Mouse (Mus musculus) neural tube, embryonic 13.5 days (tissue): ENCODE data around the gene Lpar6. TPM values are rescaled to one million over a fixed set of nuclear protein-coding genes. Genes with fewer than 3 reads are reported as not detected.

Experiments used
- ATAC-seq: fragments of 200-750 bp; cut with Nextera tagmentation; 2 replicates; pipeline ENCODE4 v1.8.0; 2017; ENCODE audit warnings: low read depth, mild to moderate bottlenecking, moderate TSS enrichment, moderate library complexity
- H3K27ac ChIP-seq: fragments of 300-500 bp; sonication (generic); replicated peaks from 2 replicates; pipeline ENCODE4 v1.5.1; 2015; ENCODE audit warnings: moderate library complexity, mild to moderate bottlenecking, inconsistent platforms
- H3K27me3 ChIP-seq: fragments of 300-500 bp; sonication (generic); 2 replicates; pipeline ENCODE4 v1.6.1; 2015; ENCODE audit warnings: mild to moderate bottlenecking, inconsistent platforms
- H3K36me3 ChIP-seq: fragments of 300-500 bp; sonication (generic); 2 replicates; pipeline ENCODE4 v1.6.1; 2015; ENCODE audit warnings: mild to moderate bottlenecking, inconsistent platforms
- H3K4me1 ChIP-seq: fragments of 300-500 bp; sonication (generic); replicated peaks from 2 replicates; pipeline ENCODE4 v1.6.1; 2015; ENCODE audit warnings: inconsistent platforms
- H3K4me2 ChIP-seq: fragments of 300-500 bp; sonication (generic); 2 replicates; pipeline ENCODE4 v1.6.1; 2015; ENCODE audit warnings: inconsistent platforms, mild to moderate bottlenecking, moderate library complexity
- H3K4me3 ChIP-seq: fragments of 300-500 bp; sonication (generic); 2 replicates; pipeline ENCODE4 v1.5.1; 2015; ENCODE audit warnings: mild to moderate bottlenecking, inconsistent platforms
- H3K9ac ChIP-seq: fragments of 300-500 bp; sonication (generic); 2 replicates; pipeline ENCODE4 v1.6.1; 2015; ENCODE audit warnings: moderate library complexity, mild to moderate bottlenecking, inconsistent platforms
- H3K9me3 ChIP-seq: fragments of 300-500 bp; sonication (generic); 2 replicates; pipeline ENCODE4 v1.6.1; 2016; ENCODE audit warnings: inconsistent platforms
- WGBS: fragments of 180-500 bp; shearing (Covaris S2); methylation state at CpG from one replicate; pipeline ENCODE4 v1.1.7; 2015; 5-methylcytosine and 5-hydroxymethylcytosine counted together
- polyA plus RNA-seq: library from polyadenylated mRNA; unstranded; fragments of >200 nt; fragmentation: Nextera tagmentation; extraction: Ambion mirVana; gene quantifications from 2 replicates; pipeline ENCODE4 v1.2.1, GENCODE M21; 2015

The Lpar6 gene
- polyA plus RNA-seq = 6.5 and 8.5 TPM in 2 replicates

DNA sequence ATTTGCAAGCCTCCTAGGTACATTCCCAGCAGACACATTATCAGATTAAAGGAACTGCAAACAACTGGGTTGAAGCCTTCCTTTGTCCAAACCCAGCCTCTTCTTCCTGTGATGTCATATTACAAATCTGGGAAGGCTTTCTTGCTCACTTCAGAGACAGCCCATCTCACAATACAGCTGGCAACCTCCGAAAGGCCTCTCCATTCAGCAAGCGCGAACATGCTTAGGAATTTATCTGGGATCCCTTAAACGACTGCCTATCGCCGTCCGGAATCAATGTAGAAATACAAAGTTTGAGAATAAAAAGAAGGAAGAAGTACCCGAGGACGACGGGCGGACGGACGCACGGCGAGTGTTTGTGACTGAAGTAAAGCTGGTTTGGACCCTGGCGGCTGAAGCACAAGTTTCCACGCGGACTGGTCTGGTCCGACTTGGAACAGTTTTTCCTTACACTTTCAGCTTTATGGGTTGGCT lies at the start of gene Lpar6:
TSS of gene Lpar6 (plus strand) at position 48 of the 474 bp plus-strand sequence.
- H3K4me2 ChIP-seq = peak within 1 kb of the TSS; percentile 60
- ATAC-seq = peak; percentile 73
- H3K9me3 ChIP-seq = no peaks in the 10 kb centered on the region
- peaks cover 33% of the 10 kb centered on the region for H3K4me1 ChIP-seq
- peak within 1 kb of the TSS; percentile 48 for H3K4me3 ChIP-seq
- H3K36me3 ChIP-seq = peaks cover 6% of the 10 kb centered on the region
- under 1% methylated on average over 19 of the region's 19 CpGs for WGBS
- peak within 1 kb of the TSS; percentile 73 for H3K9ac ChIP-seq
- peak within 1 kb of the TSS; percentile 91 for H3K27ac ChIP-seq
- H3K27me3 ChIP-seq = no peaks in the 10 kb centered on the region

DNA sequence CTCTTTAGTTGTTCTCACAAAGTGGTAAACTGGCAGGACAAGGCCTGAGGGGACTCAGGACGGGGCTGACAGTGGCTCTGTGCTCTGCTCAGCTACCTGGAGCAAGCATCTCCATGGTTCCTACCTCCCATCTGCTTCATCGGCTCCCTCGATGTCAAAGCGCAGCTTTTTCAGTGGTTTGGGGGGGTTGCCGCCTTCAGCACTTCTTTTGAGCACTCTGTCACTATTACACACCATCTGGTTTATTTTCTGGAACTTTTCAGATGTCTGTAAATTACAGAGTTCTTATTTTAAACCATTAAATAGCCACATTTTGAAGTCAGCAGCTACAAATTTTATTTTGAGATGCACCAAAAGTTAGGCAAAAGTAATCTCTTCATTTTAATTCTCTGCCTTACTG lies 38.6 kb upstream of the Lpar6 start:
- Histone ChIP-seq H3K4me3 (no peak overlapping the region), H3K27ac (no peak overlapping the region), H3K9ac (no peak overlapping the region), H3K4me1 (no peaks in the 10 kb centered on the region), H3K27me3 (no peaks in the 10 kb centered on the region), H3K9me3 (no peaks in the 10 kb centered on the region), H3K36me3 (peaks cover 38% of the 10 kb centered on the region), H3K4me2 (no peak overlapping the region)
- 54% methylated on average over 5 of the region's 5 CpGs for WGBS
- ATAC-seq = no peak

DNA sequence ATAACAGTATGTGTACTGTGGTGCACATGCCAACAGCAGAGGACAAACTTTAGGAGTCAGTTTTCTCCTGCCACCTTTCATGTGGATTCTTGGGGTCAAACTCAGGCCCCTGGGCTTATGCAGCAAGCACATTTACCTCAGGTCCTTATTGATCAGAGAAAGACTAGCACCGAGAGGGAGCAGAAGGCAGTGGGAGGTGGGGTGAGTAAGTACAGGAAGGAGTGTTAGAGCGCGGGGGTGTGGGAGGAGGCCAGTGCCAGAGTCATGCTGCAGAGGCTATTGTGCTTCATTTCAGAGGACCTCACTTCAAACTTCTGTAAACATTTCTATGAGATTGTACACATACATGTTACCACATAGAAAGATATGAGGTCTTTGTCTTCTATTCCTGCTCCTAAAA lies 36.2 kb upstream of the Lpar6 start:
- no peaks in the 10 kb centered on the region for H3K4me1 ChIP-seq
- H3K27ac ChIP-seq = no peak overlapping the region
- H3K27me3 ChIP-seq = no peaks in the 10 kb centered on the region
- 57% methylated on average over 3 of the region's 3 CpGs for WGBS
- ATAC-seq = no peak
- H3K4me3 ChIP-seq = no peak overlapping the region
- no peak overlapping the region for H3K9ac ChIP-seq
- H3K9me3 ChIP-seq = no peaks in the 10 kb centered on the region
- H3K4me2 ChIP-seq = no peak overlapping the region
- peaks cover 37% of the 10 kb centered on the region for H3K36me3 ChIP-seq

DNA sequence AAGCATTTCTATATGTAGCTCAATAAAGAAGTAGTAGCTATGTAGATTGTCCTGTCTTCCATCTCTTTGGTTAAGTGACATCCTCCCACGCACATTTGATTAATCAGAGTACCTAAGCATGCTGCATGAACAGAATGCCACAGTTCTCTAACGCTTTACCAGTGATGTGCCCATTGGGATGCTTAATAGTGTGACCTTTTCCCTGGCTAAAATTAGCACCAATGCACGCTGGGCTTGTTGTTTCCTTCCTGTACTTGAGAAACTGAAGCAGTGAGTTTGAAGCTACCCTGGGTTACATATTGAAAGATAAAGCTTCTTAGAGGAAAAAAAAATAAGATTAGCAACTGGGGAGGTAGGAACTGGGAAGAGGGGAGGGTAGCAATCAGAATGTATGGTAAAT lies 33.7 kb upstream of the Lpar6 start:
- H3K27me3 ChIP-seq = no peaks in the 10 kb centered on the region
- no peaks in the 10 kb centered on the region for H3K9me3 ChIP-seq
- H3K9ac ChIP-seq = no peak overlapping the region
- H3K4me3 ChIP-seq = no peak overlapping the region
- H3K36me3 ChIP-seq = peaks cover 17% of the 10 kb centered on the region
- no peak overlapping the region for H3K27ac ChIP-seq
- no peaks in the 10 kb centered on the region for H3K4me1 ChIP-seq
- no peak for ATAC-seq
- H3K4me2 ChIP-seq = no peak overlapping the region
- WGBS = 70% methylated on average over 3 of the region's 3 CpGs

DNA sequence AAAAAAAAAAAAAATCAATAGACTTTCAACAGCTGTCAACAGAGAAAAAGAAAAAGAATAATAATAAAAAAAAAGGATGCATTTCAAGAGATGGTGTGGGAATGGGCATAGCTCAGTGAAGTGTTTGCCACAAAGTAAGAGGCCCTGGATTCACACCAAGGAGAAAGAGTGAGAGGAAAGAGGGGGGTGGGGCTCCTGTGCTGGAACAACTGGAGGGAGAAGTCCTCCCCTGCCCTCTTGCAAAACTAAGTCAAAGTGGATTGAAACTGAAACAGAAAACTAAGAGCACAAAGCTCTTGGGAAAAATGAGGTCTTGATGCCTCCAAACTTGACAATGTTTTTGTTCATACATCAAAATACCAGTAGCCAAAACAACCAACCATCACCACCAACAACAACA lies 28.4 kb upstream of the Lpar6 start:
- Histone ChIP-seq H3K4me2 (no peak overlapping the region), H3K27me3 (no peaks in the 10 kb centered on the region), H3K9me3 (no peaks in the 10 kb centered on the region), H3K4me1 (no peaks in the 10 kb centered on the region), H3K4me3 (no peak overlapping the region), H3K9ac (no peak overlapping the region), H3K36me3 (peaks cover 26% of the 10 kb centered on the region), H3K27ac (no peak overlapping the region)
- ATAC-seq = no peak

DNA sequence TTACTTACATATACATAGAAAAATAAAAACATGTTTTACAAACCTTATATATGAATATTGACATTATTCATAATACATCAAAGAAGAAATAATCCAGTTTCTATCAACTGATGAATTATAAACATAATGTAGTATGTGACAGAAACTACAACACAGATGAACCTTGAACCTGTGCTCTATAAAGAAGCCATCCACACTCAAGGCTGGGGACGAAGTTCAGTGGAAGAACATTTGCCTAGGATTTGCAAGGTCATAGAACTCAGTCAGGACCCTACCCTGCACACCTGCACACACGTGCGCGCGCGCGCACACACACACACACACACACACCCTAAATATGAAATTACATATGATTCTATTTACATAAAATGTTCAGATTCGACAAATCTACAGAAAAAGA lies 27.5 kb upstream of the Lpar6 start:
- H3K9ac ChIP-seq = no peak overlapping the region
- WGBS = 95% methylated on average over 8 of the region's 8 CpGs
- H3K9me3 ChIP-seq = no peaks in the 10 kb centered on the region
- ATAC-seq = no peak
- peaks cover 24% of the 10 kb centered on the region for H3K36me3 ChIP-seq
- no peaks in the 10 kb centered on the region for H3K4me1 ChIP-seq
- H3K4me2 ChIP-seq = no peak overlapping the region
- H3K27me3 ChIP-seq = no peaks in the 10 kb centered on the region
- no peak overlapping the region for H3K27ac ChIP-seq
- no peak overlapping the region for H3K4me3 ChIP-seq

DNA sequence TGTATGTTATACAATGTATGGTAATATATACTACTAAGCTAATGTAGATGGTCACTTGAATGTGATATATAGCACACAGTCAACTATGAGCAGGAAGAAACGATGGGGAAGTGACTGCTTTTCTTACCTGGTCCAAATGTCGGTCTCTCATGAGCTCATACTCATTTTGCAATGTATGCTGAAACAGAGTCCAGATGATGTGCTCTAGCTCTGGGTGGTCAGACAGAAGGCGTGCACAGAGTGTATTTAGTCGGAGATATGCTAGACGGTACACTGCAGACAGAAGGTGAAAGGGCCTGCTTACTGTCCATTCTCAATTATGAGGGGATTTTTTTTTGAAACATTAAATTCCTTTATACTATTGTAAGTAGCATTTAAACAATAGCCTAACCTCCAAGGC lies 26.2 kb upstream of the Lpar6 start:
- ATAC-seq = no peak
- no peak overlapping the region for H3K9ac ChIP-seq
- no peak overlapping the region for H3K4me2 ChIP-seq
- H3K4me3 ChIP-seq = no peak overlapping the region
- H3K27ac ChIP-seq = no peak overlapping the region
- WGBS = 95% methylated on average over 5 of the region's 5 CpGs
- no peaks in the 10 kb centered on the region for H3K27me3 ChIP-seq
- H3K4me1 ChIP-seq = no peaks in the 10 kb centered on the region
- peaks cover 32% of the 10 kb centered on the region for H3K36me3 ChIP-seq
- no peaks in the 10 kb centered on the region for H3K9me3 ChIP-seq

DNA sequence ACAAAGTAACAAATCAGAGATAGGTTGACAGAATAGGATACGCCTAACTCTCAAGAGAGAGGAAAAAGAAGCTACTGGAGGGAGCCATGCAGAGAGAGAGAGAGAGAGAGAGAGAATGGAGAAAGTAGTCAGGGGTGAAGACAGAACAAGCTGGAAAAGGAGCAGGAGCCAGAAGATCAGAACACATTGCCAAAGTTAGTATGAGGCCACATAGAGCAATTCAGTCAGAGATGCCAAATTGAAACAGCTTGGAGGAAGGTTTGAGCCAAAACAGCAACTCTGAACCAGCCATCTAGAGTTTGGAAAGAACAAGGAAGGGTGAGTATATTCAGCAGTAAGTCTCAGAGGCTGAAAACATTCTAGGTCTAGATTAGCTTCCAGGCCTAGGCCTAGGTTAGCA lies 20.6 kb upstream of the Lpar6 start:
- no peak overlapping the region for H3K9ac ChIP-seq
- no peak overlapping the region for H3K4me2 ChIP-seq
- H3K27me3 ChIP-seq = no peaks in the 10 kb centered on the region
- H3K4me3 ChIP-seq = no peak overlapping the region
- peaks cover 25% of the 10 kb centered on the region for H3K36me3 ChIP-seq
- no peaks in the 10 kb centered on the region for H3K4me1 ChIP-seq
- ATAC-seq = no peak
- H3K9me3 ChIP-seq = no peaks in the 10 kb centered on the region
- no peak overlapping the region for H3K27ac ChIP-seq
- 87% methylated on average over 1 of the region's 1 CpGs for WGBS

DNA sequence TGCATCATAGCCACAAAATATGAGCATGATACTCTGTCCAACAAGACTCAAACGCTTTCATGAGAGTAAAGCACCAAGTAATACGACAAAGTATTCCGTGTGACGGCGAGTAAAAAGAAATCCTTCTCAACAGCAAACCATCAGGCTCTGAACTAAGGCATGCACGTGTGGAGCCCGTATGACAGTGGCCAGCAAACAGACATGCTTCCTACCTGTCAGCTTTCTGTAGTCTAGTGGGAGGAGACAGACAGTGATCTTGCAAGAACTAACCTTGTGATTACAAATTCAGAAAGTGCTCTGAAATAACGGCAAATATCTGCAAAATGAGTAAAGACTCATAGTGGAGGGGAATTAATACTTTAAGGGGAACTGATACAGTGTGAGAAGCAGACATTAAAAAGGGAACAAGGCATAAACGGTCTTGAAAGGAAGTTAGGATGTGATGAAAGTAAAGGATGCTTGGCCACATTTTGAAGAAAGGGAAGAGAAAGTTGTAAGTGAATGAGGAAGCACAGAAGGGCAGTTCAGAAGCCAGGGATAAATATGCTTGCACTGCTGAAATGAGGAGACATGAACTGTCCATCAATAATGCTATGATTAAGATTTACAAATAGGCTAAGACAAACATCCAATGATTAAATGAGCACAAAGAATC lies 15.3 kb upstream of the Lpar6 start:
- Histone ChIP-seq H3K9ac (no peak overlapping the region), H3K27ac (no peak overlapping the region), H3K36me3 (no peaks in the 10 kb centered on the region), H3K4me3 (no peak overlapping the region), H3K27me3 (no peaks in the 10 kb centered on the region), H3K4me2 (no peak overlapping the region), H3K9me3 (no peaks in the 10 kb centered on the region), H3K4me1 (peaks cover 12% of the 10 kb centered on the region; the same call in 1 of the 2 replicates)
- ATAC-seq = no peak
- 90% methylated on average over 9 of the region's 9 CpGs for WGBS

DNA sequence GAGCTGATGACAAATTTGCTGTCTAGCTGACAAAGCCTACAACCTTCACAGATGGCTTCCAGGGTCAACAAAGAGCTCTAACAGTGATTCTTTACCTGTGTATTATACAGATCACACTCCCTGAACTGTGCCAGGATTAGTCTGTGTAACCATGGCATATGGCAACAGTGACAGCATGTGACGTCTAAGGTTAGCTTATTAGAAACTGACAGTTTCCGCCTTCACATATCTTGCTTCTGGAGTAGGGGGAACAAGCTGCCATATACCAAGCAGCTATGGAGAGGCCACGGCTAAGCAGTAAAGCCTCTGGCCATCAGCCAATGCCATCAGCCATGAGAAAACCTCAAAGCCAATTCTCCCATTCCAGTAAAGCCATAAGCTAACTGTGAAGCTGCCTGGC lies 11.3 kb upstream of the Lpar6 start:
- no peak overlapping the region for H3K4me3 ChIP-seq
- no peak for ATAC-seq
- 0 out of 2 replicates have a peak overlapping the region, but pooled peaks have one; percentile 23 for H3K27ac ChIP-seq
- no peaks in the 10 kb centered on the region for H3K9me3 ChIP-seq
- no peak overlapping the region for H3K4me2 ChIP-seq
- H3K4me1 ChIP-seq = peaks cover 19% of the 10 kb centered on the region
- H3K36me3 ChIP-seq = 0 out of 2 replicates have a peak, but pooled peaks cover 7% of the 10 kb centered on the region
- no peaks in the 10 kb centered on the region for H3K27me3 ChIP-seq
- H3K9ac ChIP-seq = no peak overlapping the region
- 59% methylated on average over 3 of the region's 3 CpGs for WGBS

DNA sequence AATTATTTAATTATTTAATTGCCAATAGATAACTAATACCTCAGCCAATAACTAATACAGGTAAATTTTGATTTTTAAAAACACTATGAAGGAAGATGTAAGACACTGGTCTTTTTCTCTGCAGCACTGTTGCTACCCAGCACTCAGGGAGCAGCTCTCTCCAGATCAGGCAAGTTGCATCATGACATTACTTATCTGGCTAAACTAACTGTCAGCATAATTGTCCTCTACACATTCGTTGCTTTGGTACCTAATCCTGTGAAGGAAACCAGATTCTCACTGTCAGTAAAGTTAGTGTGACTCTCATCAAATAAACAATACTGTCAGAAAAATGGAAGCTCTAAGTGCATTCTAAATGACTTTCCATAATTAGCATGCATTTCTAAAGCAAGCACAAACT lies 10.8 kb upstream of the Lpar6 start:
- Histone ChIP-seq H3K4me3 (no peak overlapping the region), H3K27me3 (no peaks in the 10 kb centered on the region), H3K4me2 (no peak overlapping the region), H3K9me3 (no peaks in the 10 kb centered on the region), H3K9ac (no peak overlapping the region), H3K4me1 (peaks cover 24% of the 10 kb centered on the region), H3K36me3 (0 out of 2 replicates have a peak, but pooled peaks cover 7% of the 10 kb centered on the region), H3K27ac (peak overlapping the region; percentile 4; the same call in 1 of the 2 replicates)
- 48% methylated on average over 1 of the region's 1 CpGs for WGBS
- ATAC-seq = no peak

DNA sequence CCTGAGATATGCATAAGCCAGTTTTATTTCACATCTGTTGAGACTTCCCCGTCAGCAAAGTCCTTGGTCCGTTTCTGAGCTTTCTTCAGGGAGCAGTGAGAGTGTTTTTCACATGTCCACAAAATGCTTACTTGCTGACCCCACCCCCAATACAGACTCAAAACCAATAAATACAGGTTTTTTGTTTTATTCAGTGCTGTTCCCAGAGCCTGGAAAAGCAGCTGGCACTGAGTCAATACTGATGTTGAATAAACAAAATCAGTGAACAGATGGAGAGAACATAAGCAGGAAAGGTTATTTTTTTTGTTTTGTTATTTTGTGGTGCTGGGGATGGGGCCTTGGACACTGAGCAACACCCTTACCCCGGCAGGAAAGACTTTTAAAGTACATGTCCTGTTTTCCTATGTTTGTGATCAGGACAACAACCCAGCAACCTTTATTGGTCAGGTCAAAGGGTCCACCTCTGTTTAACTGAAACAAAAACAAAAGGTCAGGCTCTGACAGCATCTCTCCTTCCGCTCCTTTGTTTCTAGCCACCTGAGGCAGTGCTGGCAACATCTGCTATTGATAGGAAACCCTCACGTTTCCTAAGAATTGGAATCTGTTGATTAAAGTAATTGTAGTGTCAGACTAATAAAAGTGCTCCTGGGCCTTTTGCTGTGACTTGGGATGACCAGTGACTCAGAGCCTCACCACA lies 6.3 kb upstream of the Lpar6 start:
- H3K9me3 ChIP-seq = no peaks in the 10 kb centered on the region
- ATAC-seq = no peak
- H3K27ac ChIP-seq = peak overlapping the region; percentile 46
- H3K4me1 ChIP-seq = peaks cover 36% of the 10 kb centered on the region
- H3K36me3 ChIP-seq = 0 out of 2 replicates have a peak, but pooled peaks cover 7% of the 10 kb centered on the region
- no peak overlapping the region; the same call in 1 of the 2 replicates for H3K9ac ChIP-seq
- 16% methylated on average over 5 of the region's 5 CpGs for WGBS
- H3K4me2 ChIP-seq = no peak overlapping the region
- H3K4me3 ChIP-seq = no peak overlapping the region
- no peaks in the 10 kb centered on the region for H3K27me3 ChIP-seq
